7 mouse cellular contexts compared by ENCODE assay signal in the genomic region with DNA sequence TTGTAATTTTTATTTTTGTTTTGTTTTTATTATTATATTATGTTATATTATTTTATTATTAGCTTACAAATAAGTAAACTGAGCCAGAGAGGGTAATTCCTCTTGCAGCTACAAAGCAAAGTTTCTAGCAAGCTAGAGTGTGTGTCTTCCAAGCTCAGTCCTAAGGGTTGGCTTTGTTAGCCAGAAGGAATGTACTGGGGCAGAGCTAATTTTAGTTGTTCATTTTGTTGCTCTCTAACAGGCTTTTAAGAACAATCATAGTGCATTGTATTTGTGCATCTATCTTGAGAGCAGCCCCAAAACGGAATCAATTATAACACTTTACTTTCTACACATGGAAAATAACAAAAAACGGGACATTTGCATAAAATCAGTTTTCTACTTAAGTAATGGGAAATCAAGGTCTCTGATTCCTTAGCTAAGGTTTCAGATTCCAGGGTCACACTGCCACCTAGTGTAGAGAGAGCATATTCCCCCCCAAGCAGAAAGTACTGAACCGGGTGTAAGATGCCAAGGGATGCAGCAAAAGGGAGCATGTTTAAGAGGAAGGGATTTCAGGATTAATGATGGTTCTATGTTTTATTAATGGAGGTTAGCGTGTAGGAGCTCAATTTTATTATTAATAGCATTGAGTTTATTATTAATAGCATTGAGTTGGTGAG. TPM values are rescaled to one million over a fixed set of nuclear protein-coding genes. Genes with fewer than 3 reads are reported as not detected.
DNase-seq lines count a peak whose midpoint lies in the region; ATAC-seq and TF ChIP-seq lines count a peak whose summit lies in the region.

No protein-coding gene starts in this region.

- no peak overlapping the region for H3ac ChIP-seq in C2C12 (ENCODE audit: control insufficient read depth, insufficient read length, low read depth)

- H3K4me3 ChIP-seq in C2C12 (ENCODE audit: insufficient read depth, poor library complexity, severe bottlenecking), result no peak overlapping the region
- no peak overlapping the region for H3K4me3 ChIP-seq in lung, postnatal 0 days (ENCODE audit: low read depth, low read length)

- ATAC-seq in lung, postnatal 0 days, result no peak

- H3K79me2 ChIP-seq in C2C12 (ENCODE audit: control insufficient read depth, insufficient read depth), result no peaks in the 10 kb centered on the region

- peak; percentile 19 for TF ChIP-seq CTCF in C2C12 (IDR thresholded peaks at IDR 0.05; ENCODE audit: control insufficient read depth, insufficient read depth, insufficient read length)
- peak; percentile 83 for TF ChIP-seq CTCF in lung, postnatal 0 days (IDR thresholded peaks at IDR 0.05)

- H3K27me3 ChIP-seq in C2C12 (ENCODE audit: control insufficient read depth, insufficient read depth, insufficient read length), result no peaks in the 10 kb centered on the region
- no peaks in the 10 kb centered on the region for H3K27me3 ChIP-seq in lung, postnatal 0 days (replicated peaks; ENCODE audit: insufficient read depth, low read length)

- H3K27ac ChIP-seq in lung, postnatal 0 days (ENCODE audit: low read length), result no peak overlapping the region

- DNase-seq in 3134 (ENCODE audit: extremely low read depth, insufficient read length, low spot score), result peak; percentile 9
- DNase-seq in cerebellum, adult 18-20 months, result peak; percentile 72 to 78
- DNase-seq in forelimb bud, embryonic 11.5 days (ENCODE audit: low read depth, low spot score), result peak; percentile 73
- peak; percentile 49 for DNase-seq in kidney, postnatal 14 days
- peak; percentile 66 for DNase-seq in lung, postnatal 0 days (ENCODE audit: low spot score)
- peak; percentile 56 for DNase-seq in right cerebral cortex, postnatal 14 days

- TF ChIP-seq EP300 in lung, postnatal 0 days (IDR thresholded peaks at IDR 0.05), result no peak

- H3K9ac ChIP-seq in lung, postnatal 0 days (replicated peaks; ENCODE audit: low read depth), result no peak overlapping the region

- H3K9me3 ChIP-seq in lung, postnatal 0 days (ENCODE audit: low read length), result no peaks in the 10 kb centered on the region

- no peaks in the 10 kb centered on the region for H3K36me3 ChIP-seq in C2C12 (ENCODE audit: control insufficient read depth, insufficient read depth)
- no peaks in the 10 kb centered on the region for H3K36me3 ChIP-seq in lung, postnatal 0 days (ENCODE audit: insufficient read depth, low read length)

- no peaks in the 10 kb centered on the region for H3K4me1 ChIP-seq in lung, postnatal 0 days (ENCODE audit: insufficient read depth, low read depth, low read length)

- no peaks in the 10 kb centered on the region for H3K79me3 ChIP-seq in C2C12 (ENCODE audit: low read depth)

- H3K4me2 ChIP-seq in lung, postnatal 0 days (replicated peaks; ENCODE audit: low read depth, low read length), result no peak overlapping the region

- 3% methylated on average over 4 of the region's 4 CpGs for WGBS in lung, postnatal 0 days

TF ChIP-seq in C2C12, 6 proteins besides CTCF, POLR2A, EP300 and RAD21:
- TF ChIP-seq MYOD1 (IDR thresholded peaks at IDR 0.05; ENCODE audit: control insufficient read depth, insufficient read length, low read depth), result no peak
- TF ChIP-seq USF1 (IDR thresholded peaks at IDR 0.05; ENCODE audit: low read depth), result no peak
- no peak for TF ChIP-seq MYOG (IDR thresholded peaks at IDR 0.05; ENCODE audit: control insufficient read depth, extremely low read depth, insufficient read length)
- TF ChIP-seq FOSL1 (IDR thresholded peaks at IDR 0.05; ENCODE audit: insufficient read depth, low read length, poor library complexity, severe bottlenecking), result no peak
- no peak for TF ChIP-seq CEBPB (IDR thresholded peaks at IDR 0.05; ENCODE audit: low read depth)
- TF ChIP-seq MAX (IDR thresholded peaks at IDR 0.05), result no peak

RNA-seq across cellular contexts. Expression of gene Col9a1, which starts 6.1 kb away (rescaled TPM):
- polyA plus RNA-seq in C2C12 (2012; fragmentation: generic; extraction: Trizol), result not detected
- polyA plus RNA-seq in lung, postnatal 0 days (2015; fragmentation: Nextera tagmentation; extraction: Ambion mirVana), result 0.27 and 0.50 TPM in 2 replicates

Comparison
In these comparisons a context has a peak if more than half of its experiments do, and no peak if none do; other contexts are left out.
1. DNase-seq: peak in every context shown above with its lines; median percentile 75 in cerebellum, adult 18-20 months; 73 in forelimb bud, embryonic 11.5 days; 66 in lung, postnatal 0 days; 56 in right cerebral cortex, postnatal 14 days; 49 in kidney, postnatal 14 days; 9 in 3134.